In the genomic region with DNA sequence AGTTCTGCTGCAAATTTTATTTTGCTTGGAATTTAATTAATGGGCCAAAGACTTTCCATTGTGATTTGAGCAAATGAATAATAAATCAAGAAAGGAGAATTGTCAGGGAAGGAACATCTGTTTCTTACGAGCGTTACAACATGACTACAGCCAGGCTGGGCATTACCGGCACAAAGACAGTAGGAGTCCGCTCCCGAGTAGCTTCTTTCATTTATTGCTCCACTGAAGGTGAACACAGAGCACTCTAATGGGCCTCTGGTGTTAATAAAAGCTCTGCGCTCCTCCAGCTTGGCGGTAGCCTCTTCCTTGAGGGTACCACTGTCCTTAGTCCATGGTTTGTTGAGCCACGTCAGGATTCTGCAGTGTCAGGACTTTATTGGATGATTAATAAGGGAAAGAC, we compare ENCODE assay signal across 12 mouse cellular contexts.
"Had no signal": no experiment of that assay in that cellular context is flagged by ENCODE, and none has a peak within 500 bp of the region (broad histone marks: within the 10 kb centered on the region; RNA-seq: fewer than 3 reads in every experiment).

No protein-coding gene starts in this region.

- DNase-seq: kidney, adult 11 months; left cerebral cortex, postnatal 4 days; lung, adult 18-20 months; lung, postnatal 10 days; lung, postnatal 4 days; right cerebral cortex, postnatal 14 days; thymus, postnatal 4 days had no signal

- H3K9ac ChIP-seq: limb, embryonic 13.5 days; liver, embryonic 14.5 days; stomach, embryonic 15.5 days had no signal

- H3K4me3 ChIP-seq: limb, embryonic 13.5 days; myocyte; stomach, embryonic 15.5 days had no signal

- H3K27ac ChIP-seq: limb, embryonic 13.5 days; liver, embryonic 14.5 days; stomach, embryonic 15.5 days had no signal

- H3K36me3 ChIP-seq: limb, embryonic 13.5 days; stomach, embryonic 15.5 days had no signal

- H3K4me1 ChIP-seq: stomach, embryonic 15.5 days had no signal

- H3K9me3 ChIP-seq: stomach, embryonic 15.5 days had no signal

- H3K4me2 ChIP-seq: limb, embryonic 13.5 days; midbrain, embryonic 11.5 days; stomach, embryonic 15.5 days had no signal

- H3K27me3 ChIP-seq: stomach, embryonic 15.5 days had no signal
